Mouse (Mus musculus): Measurements from ENCODE around the gene Lsm11. TPM values are rescaled to one million over a fixed set of nuclear protein-coding genes. Genes with fewer than 3 reads are reported as not detected.

Lsm11 gene
- polyA plus RNA-seq, 1 experiment from 2014 or later: 8.7 TPM

DNA sequence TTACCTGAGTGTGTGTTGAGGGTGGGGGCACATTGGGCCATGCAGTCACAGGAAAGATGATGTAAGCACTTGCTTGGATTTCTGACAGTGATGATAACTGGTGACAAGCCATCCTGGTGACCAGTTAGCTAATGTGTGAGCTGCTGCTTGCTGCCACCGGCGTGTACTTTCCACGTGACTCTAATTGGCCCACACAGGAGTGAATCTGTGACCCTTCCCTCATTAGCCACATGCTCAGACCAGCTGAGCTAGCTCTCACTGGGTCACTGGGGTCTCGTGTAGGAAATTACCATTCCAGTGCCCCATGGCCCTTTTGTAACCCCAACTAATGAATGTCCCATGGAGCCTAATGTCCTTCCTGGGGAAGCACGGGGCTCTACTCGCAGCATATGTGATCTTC lies 19.3 kb downstream of the Lsm11 start:
- 40% methylated on average over 6 of the region's 6 CpGs for WGBS
- Histone ChIP-seq H3K36me3 (ENCODE audit: poor library complexity, severe bottlenecking) (peaks cover 7% of the 10 kb centered on the region; the same call in 1 of the 2 replicates), H3K9ac (no peak overlapping the region), H3K4me1 (peaks cover 15% of the 10 kb centered on the region), H3K4me3 (no peak overlapping the region), H3K27ac (no peak overlapping the region), H3K4me2 (no peak overlapping the region), H3K9me3 (replicated peaks) (no peaks in the 10 kb centered on the region), H3K27me3 (no peaks in the 10 kb centered on the region)
- no peak for ATAC-seq

GRCm38 (mm10) chr11:45921480-45921898 lies 23.2 kb downstream of the Lsm11 start:
- Histone ChIP-seq H3K9me3 (replicated peaks) (no peaks in the 10 kb centered on the region), H3K4me3 (no peak overlapping the region), H3K27ac (no peak overlapping the region), H3K36me3 (ENCODE audit: poor library complexity, severe bottlenecking) (no peaks in the 10 kb centered on the region), H3K9ac (no peak overlapping the region), H3K4me1 (peaks cover 13% of the 10 kb centered on the region), H3K4me2 (peak overlapping the region; percentile 30), H3K27me3 (no peaks in the 10 kb centered on the region)
- ATAC-seq: peak; percentile 25; the same call in 1 of the 2 replicates
- WGBS: 5% methylated on average over 10 of the region's 10 CpGs

DNA sequence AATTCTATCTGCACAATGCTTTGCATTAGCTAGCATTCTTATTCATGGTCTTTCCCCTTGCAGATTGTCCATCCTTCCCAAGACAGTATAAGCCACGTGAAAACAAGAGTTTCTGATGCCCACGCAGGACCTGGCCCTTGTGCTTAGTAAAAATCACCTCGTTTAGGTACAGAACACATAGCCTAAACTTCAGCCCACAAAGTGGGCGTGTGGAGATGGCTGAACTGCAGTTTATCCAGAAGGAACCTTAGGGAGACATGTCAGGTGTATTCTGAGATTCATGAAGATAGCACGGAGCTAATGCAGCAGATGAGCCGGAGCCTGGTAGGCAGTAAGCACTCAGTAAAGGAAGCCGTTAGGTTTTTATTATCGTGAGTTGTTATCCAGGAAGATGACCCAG lies 23.7 kb downstream of the Lsm11 start:
- WGBS: 45% methylated on average over 8 of the region's 8 CpGs
- H3K4me3 ChIP-seq: no peak overlapping the region
- H3K36me3 ChIP-seq (ENCODE audit: poor library complexity, severe bottlenecking): no peaks in the 10 kb centered on the region
- no peaks in the 10 kb centered on the region for H3K9me3 ChIP-seq (replicated peaks)
- peak overlapping the region; percentile 30 for H3K4me2 ChIP-seq
- no peak overlapping the region for H3K27ac ChIP-seq
- no peak overlapping the region for H3K9ac ChIP-seq
- ATAC-seq: peak; percentile 11; the same call in 1 of the 2 replicates
- H3K27me3 ChIP-seq: no peaks in the 10 kb centered on the region
- H3K4me1 ChIP-seq: peaks cover 11% of the 10 kb centered on the region

- Histone ChIP-seq H3K27me3 (no peaks in the 10 kb centered on the region), H3K9me3 (replicated peaks) (no peaks in the 10 kb centered on the region), H3K27ac (no peak overlapping the region), H3K4me3 (no peak overlapping the region), H3K36me3 (ENCODE audit: poor library complexity, severe bottlenecking) (no peaks in the 10 kb centered on the region), H3K4me1 (peaks cover 8% of the 10 kb centered on the region), H3K4me2 (no peak overlapping the region), H3K9ac (no peak overlapping the region)
- 81% methylated on average over 4 of the region's 4 CpGs for WGBS
- no peak for ATAC-seq
These were observed 25.9 kb downstream of the Lsm11 start for GRCm38 (mm10) chr11:45918836-45919235.

DNA sequence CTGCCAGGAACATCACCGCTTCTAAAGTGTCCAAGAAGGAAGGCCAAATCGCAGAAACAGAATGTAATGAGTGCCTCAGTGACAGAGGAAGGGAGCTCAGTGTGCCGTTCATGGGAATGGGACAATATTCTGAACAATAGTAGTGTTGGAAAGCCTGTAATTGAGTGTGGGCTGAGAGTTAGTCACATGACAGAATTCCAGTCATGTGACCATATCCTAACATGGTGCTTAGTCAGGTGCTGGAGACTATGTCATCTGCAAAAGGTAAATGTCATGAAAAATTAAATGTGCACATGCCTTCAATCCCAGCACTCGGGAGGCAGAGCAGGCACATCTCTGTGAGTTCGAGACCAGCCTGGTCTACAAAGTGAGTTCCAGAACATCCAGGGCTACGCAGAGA lies 26.7 kb downstream of the Lsm11 start:
- no peak overlapping the region for H3K9ac ChIP-seq
- H3K9me3 ChIP-seq (replicated peaks): no peaks in the 10 kb centered on the region
- no peak overlapping the region for H3K4me2 ChIP-seq
- WGBS: 95% methylated on average over 6 of the region's 6 CpGs
- H3K27me3 ChIP-seq: no peaks in the 10 kb centered on the region
- no peak overlapping the region for H3K4me3 ChIP-seq
- no peak overlapping the region for H3K27ac ChIP-seq
- H3K36me3 ChIP-seq (ENCODE audit: poor library complexity, severe bottlenecking): no peaks in the 10 kb centered on the region
- no peak for ATAC-seq
- H3K4me1 ChIP-seq: peaks cover 8% of the 10 kb centered on the region

GRCm38 (mm10) chr11:45916196-45916595 lies 28.5 kb downstream of the Lsm11 start:
- no peaks in the 10 kb centered on the region for H3K9me3 ChIP-seq (replicated peaks)
- H3K27ac ChIP-seq: no peak overlapping the region
- no peak overlapping the region for H3K9ac ChIP-seq
- H3K4me1 ChIP-seq: peaks cover 2% of the 10 kb centered on the region
- no peak overlapping the region for H3K4me2 ChIP-seq
- peaks cover 8% of the 10 kb centered on the region; the same call in 1 of the 2 replicates for H3K36me3 ChIP-seq (ENCODE audit: poor library complexity, severe bottlenecking)
- H3K27me3 ChIP-seq: no peaks in the 10 kb centered on the region
- WGBS: 87% methylated on average over 10 of the region's 10 CpGs
- ATAC-seq: no peak
- no peak overlapping the region for H3K4me3 ChIP-seq

DNA sequence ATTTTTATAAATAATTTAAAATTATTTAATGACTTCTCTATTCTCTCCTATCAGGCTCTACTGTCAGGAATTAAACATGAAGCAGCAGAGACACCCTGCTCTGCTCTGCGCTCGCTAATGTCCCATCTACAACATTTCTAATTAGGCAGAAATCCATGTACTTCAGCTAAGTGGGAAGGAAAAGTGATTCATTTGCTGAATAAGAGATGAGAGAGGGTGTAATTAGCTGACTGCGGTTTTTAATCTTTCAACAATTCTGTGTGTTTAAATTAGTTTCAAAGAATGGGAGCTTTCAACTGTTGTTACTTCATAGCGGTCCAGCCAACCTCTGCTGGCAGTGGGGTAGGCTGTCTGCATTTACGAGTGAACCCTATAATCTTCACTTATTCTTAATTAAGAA lies 34.0 kb downstream of the Lsm11 start:
- no peak overlapping the region for H3K27ac ChIP-seq
- peak; percentile 65; the same call in 1 of the 2 replicates for ATAC-seq
- no peaks in the 10 kb centered on the region for H3K9me3 ChIP-seq (replicated peaks)
- 0 out of 2 replicates have a peak, but pooled peaks cover 3% of the 10 kb centered on the region for H3K4me1 ChIP-seq
- H3K27me3 ChIP-seq: no peaks in the 10 kb centered on the region
- peaks cover 48% of the 10 kb centered on the region for H3K36me3 ChIP-seq (ENCODE audit: poor library complexity, severe bottlenecking)
- no peak overlapping the region for H3K4me2 ChIP-seq
- H3K9ac ChIP-seq: no peak overlapping the region
- H3K4me3 ChIP-seq: no peak overlapping the region
- WGBS: 29% methylated on average over 5 of the region's 5 CpGs

DNA sequence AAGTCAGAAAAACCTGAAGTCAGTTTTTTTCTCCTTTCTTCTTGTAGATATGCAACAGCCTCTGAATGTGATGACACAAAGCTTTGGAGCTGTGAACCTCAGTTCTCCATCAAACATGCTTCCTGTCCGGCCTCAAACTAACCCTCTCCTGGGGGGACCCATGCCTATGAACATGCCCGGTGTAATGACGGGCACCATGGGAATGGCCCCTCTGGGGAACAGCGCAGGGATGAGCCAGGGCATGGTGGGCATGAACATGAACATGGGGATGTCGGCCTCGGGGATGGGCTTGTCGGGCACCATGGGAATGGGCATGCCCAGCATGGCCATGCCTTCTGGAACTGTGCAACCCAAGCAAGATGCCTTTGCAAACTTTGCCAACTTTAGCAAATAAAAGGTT lies 35.8 kb downstream of the Lsm11 start:
- peaks cover 53% of the 10 kb centered on the region for H3K36me3 ChIP-seq (ENCODE audit: poor library complexity, severe bottlenecking)
- H3K9me3 ChIP-seq (replicated peaks): no peaks in the 10 kb centered on the region
- H3K27me3 ChIP-seq: no peaks in the 10 kb centered on the region
- 0 out of 2 replicates have a peak, but pooled peaks cover 3% of the 10 kb centered on the region for H3K4me1 ChIP-seq
- no peak overlapping the region for H3K4me2 ChIP-seq
- H3K27ac ChIP-seq: no peak overlapping the region
- 95% methylated on average over 7 of the region's 7 CpGs for WGBS
- no peak for ATAC-seq
- H3K9ac ChIP-seq: no peak overlapping the region
- no peak overlapping the region for H3K4me3 ChIP-seq

DNA sequence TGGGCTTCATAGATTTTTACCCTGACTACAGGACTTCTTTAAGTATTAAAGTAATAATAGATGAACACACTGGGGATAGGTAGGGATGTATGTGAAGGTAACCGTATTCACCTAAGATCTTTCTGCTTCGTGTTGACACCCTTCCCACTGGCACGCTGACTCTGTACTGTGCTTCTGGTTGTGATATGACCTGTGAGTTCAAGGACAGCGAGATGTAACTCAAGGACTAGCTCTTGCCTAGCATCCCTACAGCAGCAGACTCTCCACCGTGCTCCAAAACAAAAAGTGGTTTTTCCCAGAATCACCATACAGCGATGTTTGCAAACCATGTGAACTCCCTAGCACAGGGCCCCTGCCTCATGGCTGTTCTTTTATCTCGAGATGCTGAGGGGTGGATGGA lies 36.7 kb downstream of the Lsm11 start:
- H3K9ac ChIP-seq: no peak overlapping the region
- H3K27ac ChIP-seq: no peak overlapping the region
- H3K36me3 ChIP-seq (ENCODE audit: poor library complexity, severe bottlenecking): peaks cover 60% of the 10 kb centered on the region
- no peaks in the 10 kb centered on the region for H3K27me3 ChIP-seq
- no peak for ATAC-seq
- no peak overlapping the region for H3K4me3 ChIP-seq
- no peak overlapping the region for H3K4me2 ChIP-seq
- H3K4me1 ChIP-seq: 0 out of 2 replicates have a peak, but pooled peaks cover 3% of the 10 kb centered on the region
- 94% methylated on average over 7 of the region's 7 CpGs for WGBS
- H3K9me3 ChIP-seq (replicated peaks): no peaks in the 10 kb centered on the region

- peaks cover 63% of the 10 kb centered on the region for H3K36me3 ChIP-seq (ENCODE audit: poor library complexity, severe bottlenecking)
These were observed 37.4 kb downstream of the Lsm11 start for GRCm38 (mm10) chr11:45907301-45907700.

GRCm38 (mm10) chr11:45906109-45906786 lies 38.5 kb downstream of the Lsm11 start:
- no peak overlapping the region for H3K27ac ChIP-seq
- H3K9ac ChIP-seq: no peak overlapping the region
- H3K36me3 ChIP-seq (ENCODE audit: poor library complexity, severe bottlenecking): peaks cover 55% of the 10 kb centered on the region
- H3K4me1 ChIP-seq: 0 out of 2 replicates have a peak, but pooled peaks cover 3% of the 10 kb centered on the region
- no peaks in the 10 kb centered on the region for H3K27me3 ChIP-seq
- H3K4me3 ChIP-seq: no peak overlapping the region
- H3K4me2 ChIP-seq: no peak overlapping the region
- H3K9me3 ChIP-seq (replicated peaks): no peaks in the 10 kb centered on the region
- no peak for ATAC-seq
- WGBS: 91% methylated on average over 8 of the region's 8 CpGs

More at GRCm38 (mm10) chr11:45907301-45907700, 37.4 kb downstream of the Lsm11 start:
- no peak for ATAC-seq
- Histone ChIP-seq H3K9me3 (replicated peaks) (no peaks in the 10 kb centered on the region), H3K27ac (no peak overlapping the region), H3K4me2 (no peak overlapping the region), H3K27me3 (no peaks in the 10 kb centered on the region), H3K4me1 (0 out of 2 replicates have a peak, but pooled peaks cover 3% of the 10 kb centered on the region), H3K9ac (no peak overlapping the region), H3K4me3 (no peak overlapping the region)
- 88% methylated on average over 5 of the region's 5 CpGs for WGBS

- Histone ChIP-seq H3K9me3 (replicated peaks) (no peaks in the 10 kb centered on the region), H3K4me3 (no peak overlapping the region), H3K4me1 (0 out of 2 replicates have a peak, but pooled peaks cover 4% of the 10 kb centered on the region), H3K36me3 (ENCODE audit: poor library complexity, severe bottlenecking) (peaks cover 35% of the 10 kb centered on the region), H3K27me3 (no peaks in the 10 kb centered on the region), H3K27ac (no peak overlapping the region), H3K4me2 (no peak overlapping the region), H3K9ac (no peak overlapping the region)
- no peak for ATAC-seq
- WGBS: 71% methylated on average over 11 of the region's 11 CpGs
These were observed 44.3 kb downstream of the Lsm11 start for GRCm38 (mm10) chr11:45900233-45901015.

Measured in forebrain, embryonic 13.5 days (tissue).